Mouse (Mus musculus) lung, postnatal 14 days (tissue): ENCODE results near the gene Plk1.

Experiments
- DNase-seq: peaks from one replicate; pipeline ENCODE4 v3.0.0; 2021

Plk1 gene

GRCm38 (mm10) chr7:122158915-122159902, at the start of gene Plk1:
Gene Plk1 (plus strand): TSS chr7:122159439.
- DNase-seq: peak; percentile 78

- no peak for DNase-seq
Observed at GRCm38 (mm10) chr7:122123518-122123917, 35.7 kb upstream of the Plk1 start.

- DNase-seq: no peak
Observed at GRCm38 (mm10) chr7:122125636-122126035, 33.6 kb upstream of the Plk1 start.

GRCm38 (mm10) chr7:122126946-122127345, 32.3 kb upstream of the Plk1 start:
- DNase-seq: no peak

GRCm38 (mm10) chr7:122131834-122132233, 27.4 kb upstream of the Plk1 start:
- DNase-seq: no peak

- DNase-seq: peak; percentile 97
Observed at GRCm38 (mm10) chr7:122132497-122133337, 26.5 kb upstream of the Plk1 start, which contains the start of the genes Palb2 and Dctn5. Gene Palb2 (minus strand): TSS chr7:122132985. Gene Dctn5 (plus strand): TSS chr7:122133041.

GRCm38 (mm10) chr7:122133338-122133625, 26.0 kb upstream of the Plk1 start:
- DNase-seq: no peak

- no peak for DNase-seq
Observed at GRCm38 (mm10) chr7:122135070-122135469, 24.2 kb upstream of the Plk1 start.

GRCm38 (mm10) chr7:122137071-122137470, 22.2 kb upstream of the Plk1 start:
- no peak for DNase-seq

- no peak for DNase-seq
Observed at GRCm38 (mm10) chr7:122138190-122138589, 21.0 kb upstream of the Plk1 start.

- no peak for DNase-seq
Observed at GRCm38 (mm10) chr7:122140991-122141390, 18.2 kb upstream of the Plk1 start.

GRCm38 (mm10) chr7:122152473-122152872, 6.8 kb upstream of the Plk1 start:
- no peak for DNase-seq

- DNase-seq: no peak
Observed at GRCm38 (mm10) chr7:122158488-122158887, 751 bp upstream of the Plk1 start.

GRCm38 (mm10) chr7:122160037-122160436, 798 bp downstream of the Plk1 start:
- no peak for DNase-seq

GRCm38 (mm10) chr7:122163766-122164165, 4.5 kb downstream of the Plk1 start:
- DNase-seq: no peak

GRCm38 (mm10) chr7:122167203-122167602, 8.0 kb downstream of the Plk1 start:
- no peak for DNase-seq

GRCm38 (mm10) chr7:122170705-122171104, 11.5 kb downstream of the Plk1 start:
- no peak for DNase-seq

GRCm38 (mm10) chr7:122171613-122172012, 12.4 kb downstream of the Plk1 start:
- no peak for DNase-seq

- no peak for DNase-seq
Observed at GRCm38 (mm10) chr7:122180720-122181119, 21.5 kb downstream of the Plk1 start.

- no peak for DNase-seq
Observed at GRCm38 (mm10) chr7:122184569-122184968, 25.3 kb downstream of the Plk1 start.

- no peak for DNase-seq
Observed at GRCm38 (mm10) chr7:122186043-122186442, 26.8 kb downstream of the Plk1 start, which contains the start of gene Ern2. Gene Ern2 (minus strand): TSS chr7:122186207.

GRCm38 (mm10) chr7:122189484-122189883, 30.2 kb downstream of the Plk1 start:
- peak; percentile 50 for DNase-seq

GRCm38 (mm10) chr7:122191097-122191496, 31.9 kb downstream of the Plk1 start:
- no peak for DNase-seq

- no peak for DNase-seq
Observed at GRCm38 (mm10) chr7:122193919-122194318, 34.7 kb downstream of the Plk1 start.
